Mouse (Mus musculus) heart, adult 2 months (tissue): ENCODE data around the gene Rbp7. TPM values are rescaled to one million over a fixed set of nuclear protein-coding genes. Genes with fewer than 3 reads are reported as not detected.

Source experiments
- DNase-seq, 2 experiments: peaks; one replicate each; pipeline ENCODE4 v3.0.0; 2021
- H3K27ac ChIP-seq: fragments of 200-600 bp; 2 replicates; pipeline ENCODE4 v1.8.1; 2022
- H3K27me3 ChIP-seq: fragments of 200-500 bp; 2 replicates; pipeline ENCODE4 v1.6.1; 2012; ENCODE audit warnings: mild to moderate bottlenecking, low read length, inconsistent platforms, mixed read lengths; ENCODE audit not compliant: control insufficient read depth, insufficient read depth
- H3K36me3 ChIP-seq: fragments of 200-500 bp; 2 replicates; pipeline ENCODE4 v1.6.1; 2012; ENCODE audit warnings: low read length, inconsistent platforms; ENCODE audit not compliant: control insufficient read depth, insufficient read depth
- H3K4me1 ChIP-seq: fragments of 200-500 bp; 2 replicates; pipeline ENCODE4 v1.6.1; 2011; ENCODE audit warnings: low read length; ENCODE audit not compliant: control insufficient read depth, insufficient read depth
- H3K4me3 ChIP-seq: fragments of 200-600 bp; 2 replicates; pipeline ENCODE4 v1.8.1; 2022
- H3K79me2 ChIP-seq: fragments of 200-500 bp; replicated peaks from 2 replicates; pipeline ENCODE4 v1.6.1; 2012; ENCODE audit warnings: mild to moderate bottlenecking, inconsistent platforms, low read length, moderate library complexity, mixed read lengths; ENCODE audit not compliant: control insufficient read depth, insufficient read depth
- H3K9ac ChIP-seq: fragments of 200-500 bp; 2 replicates; pipeline ENCODE4 v1.6.1; 2012; ENCODE audit warnings: low read depth, mild to moderate bottlenecking, control low read depth, inconsistent platforms, low read length, mixed read lengths
- CTCF ChIP-seq: fragments of 200-600 bp; IDR thresholded peaks from 2 replicates; pipeline ENCODE4 v1.8.1; 2022; ENCODE audit warnings: antibody characterized with exemption, mild to moderate bottlenecking, moderate library complexity
- EP300 ChIP-seq: fragments of 200-500 bp; IDR thresholded peaks from 2 replicates; pipeline ENCODE4 v1.6.1; 2011; ENCODE audit warnings: low read depth, low read length, control low read depth; ENCODE audit not compliant: insufficient read depth
- POLR2A ChIP-seq: fragments of 200-500 bp; IDR thresholded peaks from 2 replicates; pipeline ENCODE4 v1.6.1; 2011; ENCODE audit warnings: mild to moderate bottlenecking, low read depth, low read length, control low read depth; ENCODE audit not compliant: insufficient read depth
- WGBS: fragments of 180-500 bp; shearing (Covaris S2); methylation state at CpG from one replicate; pipeline ENCODE4 v1.1.7; 2018; 5-methylcytosine and 5-hydroxymethylcytosine counted together
- intact Hi-C: fragments of 180-260 bp; cut with DNase I; formaldehyde crosslinking; loops from one replicate; pipeline ENCODE4 v1.15.1; 2025
- polyA plus RNA-seq: library from polyadenylated mRNA; depleted of rRNA; stranded (reverse); fragments of >200 nt; gene quantifications from 2 replicates; pipeline ENCODE4 v1.2.3, GENCODE M21; 2012
- total RNA-seq, 2 experiments: library from RNA; stranded (reverse); gene quantifications; 2 replicates each; pipeline ENCODE4 v1.2.3; 2021

Rbp7 gene
- total and polyA plus RNA-seq, 3 experiments, result 22.9 to 61.6 (median 56.2) TPM

GRCm38 (mm10) chr4:149417854-149418365, 36.9 kb downstream of the Rbp7 start:
- TF ChIP-seq CTCF (no peak), POLR2A (no peak), EP300 (no peak)
- 57% methylated on average over 5 of the region's 5 CpGs for WGBS
- intact Hi-C loops, result no loop called here
- no peaks in the 10 kb centered on the region for H3K27me3 ChIP-seq
- H3K4me1 ChIP-seq, result peaks cover 30% of the 10 kb centered on the region
- no peak for DNase-seq
- peaks cover 13% of the 10 kb centered on the region for H3K79me2 ChIP-seq
- H3K36me3 ChIP-seq, result peaks cover 4% of the 10 kb centered on the region
- no peak overlapping the region for H3K4me3 ChIP-seq
- no peak overlapping the region for H3K27ac ChIP-seq
- no peak overlapping the region for H3K9ac ChIP-seq

GRCm38 (mm10) chr4:149416986-149417385, 37.8 kb downstream of the Rbp7 start:
- peaks cover 4% of the 10 kb centered on the region for H3K36me3 ChIP-seq
- H3K27ac ChIP-seq, result no peak overlapping the region; the same call in 1 of the 2 replicates
- H3K27me3 ChIP-seq, result no peaks in the 10 kb centered on the region
- DNase-seq, result no peak
- H3K4me1 ChIP-seq, result peaks cover 30% of the 10 kb centered on the region
- intact Hi-C loops, result no loop called here
- H3K79me2 ChIP-seq, result peaks cover 11% of the 10 kb centered on the region; the same call in 1 of the 2 replicates
- TF ChIP-seq POLR2A (no peak), EP300 (no peak), CTCF (no peak)
- 84% methylated on average over 2 of the region's 2 CpGs for WGBS
- H3K4me3 ChIP-seq, result no peak overlapping the region
- no peak overlapping the region for H3K9ac ChIP-seq

DNA sequence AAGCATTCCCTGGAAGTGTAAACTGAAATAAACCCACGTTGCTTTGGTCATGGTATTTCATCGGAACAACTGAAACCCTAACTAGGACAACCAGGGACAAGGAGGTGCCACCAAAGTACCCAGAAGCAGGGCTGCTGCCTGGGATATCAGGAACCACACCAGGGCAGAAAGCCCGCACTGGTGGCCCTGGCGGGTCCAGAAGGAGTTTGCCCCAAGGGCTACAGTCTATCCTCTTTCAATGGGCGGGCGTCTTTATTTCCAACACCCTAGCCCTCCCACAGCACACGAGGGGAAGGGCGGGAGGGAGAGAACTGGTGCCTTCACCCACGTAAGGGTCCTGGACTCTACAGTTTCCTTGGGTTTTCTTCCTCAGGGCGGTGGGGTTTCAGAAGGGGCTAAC, 38.4 kb downstream of the Rbp7 start:
- Histone ChIP-seq H3K27me3 (no peaks in the 10 kb centered on the region), H3K9ac (no peak overlapping the region), H3K4me3 (no peak overlapping the region), H3K36me3 (peaks cover 4% of the 10 kb centered on the region), H3K4me1 (peaks cover 28% of the 10 kb centered on the region), H3K27ac (peak overlapping the region; percentile 36), H3K79me2 (peaks cover 7% of the 10 kb centered on the region; the same call in 1 of the 2 replicates)
- DNase-seq, result no peak
- TF ChIP-seq POLR2A (no peak), CTCF (no peak), EP300 (no peak)
- WGBS, result 65% methylated on average over 10 of the region's 10 CpGs
- intact Hi-C loops, result no loop called here

GRCm38 (mm10) chr4:149415651-149416169, 39.1 kb downstream of the Rbp7 start:
- intact Hi-C loops, result no loop called here
- Histone ChIP-seq H3K27ac (peak overlapping the region; percentile 36), H3K36me3 (peaks cover 4% of the 10 kb centered on the region), H3K4me3 (no peak overlapping the region), H3K79me2 (peaks cover 8% of the 10 kb centered on the region; the same call in 1 of the 2 replicates), H3K4me1 (peaks cover 28% of the 10 kb centered on the region), H3K9ac (0 out of 2 replicates have a peak overlapping the region, but pooled peaks have one; percentile 14), H3K27me3 (no peaks in the 10 kb centered on the region)
- 16% methylated on average over 13 of the region's 13 CpGs for WGBS
- DNase-seq, result no peak
- TF ChIP-seq CTCF (no peak), EP300 (no peak), POLR2A (no peak)

DNA sequence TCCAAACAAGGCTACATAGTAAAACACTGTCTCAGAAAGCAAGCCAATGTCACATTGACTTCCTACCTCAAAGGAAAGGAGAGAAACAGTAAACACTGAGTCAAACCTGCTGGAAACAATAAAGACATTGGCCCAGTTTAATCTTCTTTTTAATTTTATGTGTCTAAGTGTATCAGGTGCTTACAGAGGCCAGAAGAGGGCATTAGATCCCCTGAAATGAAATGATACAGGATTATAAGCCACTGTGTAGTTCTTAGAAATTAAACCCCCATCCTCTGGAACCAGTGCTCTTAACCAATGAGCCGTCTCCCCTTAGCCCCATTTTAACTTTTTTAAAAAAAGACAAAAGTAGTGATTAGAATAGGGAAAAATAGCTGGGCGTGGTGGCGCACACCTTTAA, 40.5 kb downstream of the Rbp7 start:
- intact Hi-C loops, result no loop called here
- no peak for DNase-seq
- no peak overlapping the region for H3K4me3 ChIP-seq
- H3K27me3 ChIP-seq, result no peaks in the 10 kb centered on the region
- peaks cover 28% of the 10 kb centered on the region for H3K4me1 ChIP-seq
- H3K9ac ChIP-seq, result no peak overlapping the region
- H3K27ac ChIP-seq, result no peak overlapping the region
- H3K36me3 ChIP-seq, result peaks cover 4% of the 10 kb centered on the region
- 94% methylated on average over 3 of the region's 3 CpGs for WGBS
- TF ChIP-seq CTCF (peak; percentile 46), POLR2A (no peak)
- peaks cover 11% of the 10 kb centered on the region for H3K79me2 ChIP-seq

- no peak for DNase-seq
- no peak overlapping the region for H3K9ac ChIP-seq
- peaks cover 2% of the 10 kb centered on the region; the same call in 1 of the 2 replicates for H3K4me1 ChIP-seq
- H3K36me3 ChIP-seq, result no peaks in the 10 kb centered on the region
- intact Hi-C loops, result no loop called here
- peaks cover 10% of the 10 kb centered on the region for H3K79me2 ChIP-seq
- H3K27ac ChIP-seq, result no peak overlapping the region
- no peak overlapping the region for H3K4me3 ChIP-seq
- H3K27me3 ChIP-seq, result no peaks in the 10 kb centered on the region
- 93% methylated on average over 4 of the region's 4 CpGs for WGBS
- no peak for TF ChIP-seq CTCF
- no peak for TF ChIP-seq EP300
- TF ChIP-seq POLR2A, result no peak
Measured at GRCm38 (mm10) chr4:149409759-149410158, 45.0 kb downstream of the Rbp7 start.
